Mouse (Mus musculus): ENCODE data around the gene Mrpl17. TPM values are rescaled to one million over a fixed set of nuclear protein-coding genes. Genes with fewer than 3 reads are reported as not detected.

The Mrpl17 gene
- total and polyA plus RNA-seq, 2 experiments from 2014 or later, result 18.6 to 173 TPM

DNA sequence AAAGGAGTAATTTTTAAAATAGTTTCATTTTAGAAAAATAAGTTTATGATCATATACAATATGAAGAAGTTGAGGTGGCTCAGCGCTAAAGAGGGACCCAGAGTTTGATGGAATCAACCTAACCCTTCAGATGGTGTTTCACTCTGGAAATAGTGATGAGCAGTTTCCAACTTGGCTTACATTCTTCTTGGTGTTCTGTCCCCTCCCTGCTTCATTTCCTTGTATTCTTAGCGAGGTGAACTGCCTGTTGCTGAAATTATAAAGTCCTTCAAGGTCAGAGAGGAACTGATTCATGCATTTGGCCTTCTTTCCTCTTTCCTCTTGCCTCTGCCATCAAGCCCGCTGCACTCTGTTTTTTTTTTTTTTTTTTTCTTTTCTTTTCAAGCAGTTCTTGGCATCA, 1.7 kb upstream of the Mrpl17 start:
- no peak for TF ChIP-seq CTCF (IDR thresholded peaks at IDR 0.05)
- ATAC-seq (ENCODE audit: low FRiP score), result no peak
- Histone ChIP-seq H3K4me3 (ENCODE audit: low read depth, low read length) (no peak overlapping the region), H3K36me3 (ENCODE audit: insufficient read depth, low read length) (peaks cover 4% of the 10 kb centered on the region; the same call in 1 of the 2 replicates), H3K27me3 (ENCODE audit: insufficient read depth, low read length) (no peaks in the 10 kb centered on the region), H3K4me1 (ENCODE audit: insufficient read depth, low read length) (peaks cover 6% of the 10 kb centered on the region), H3K27ac (ENCODE audit: low read depth, low read length) (no peak overlapping the region), H3K4me2 (ENCODE audit: low read depth, low read length, poor library complexity, severe bottlenecking) (no peak overlapping the region), H3K9ac (replicated peaks; ENCODE audit: low read length, poor library complexity, severe bottlenecking) (no peak overlapping the region), H3K9me3 (ENCODE audit: low read length) (no peaks in the 10 kb centered on the region)
- no peak for DNase-seq (ENCODE audit: low spot score)
- WGBS, result 83% methylated on average over 3 of the region's 3 CpGs

DNA sequence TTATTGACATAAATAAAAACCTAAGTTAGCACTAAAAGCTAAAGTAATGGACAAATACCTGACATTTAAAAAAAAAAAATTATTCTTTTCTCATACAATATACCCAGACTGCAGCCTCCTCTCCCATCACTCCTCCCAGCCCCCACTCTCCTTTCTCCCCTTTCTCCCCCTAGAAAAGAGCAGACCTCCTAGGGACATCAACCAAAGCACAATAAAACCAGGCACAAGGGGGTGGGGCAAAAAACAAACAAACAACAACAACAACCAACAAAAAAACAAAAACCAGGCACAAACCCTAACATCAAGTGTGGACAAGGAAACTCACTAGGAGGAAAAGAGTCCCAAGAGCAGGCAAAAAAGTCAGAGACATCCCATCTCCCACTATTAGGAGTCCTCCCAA, 617 bp upstream of the Mrpl17 start:
- peaks cover 6% of the 10 kb centered on the region for H3K4me1 ChIP-seq (ENCODE audit: insufficient read depth, low read length)
- no peak overlapping the region for H3K9ac ChIP-seq (replicated peaks; ENCODE audit: low read length, poor library complexity, severe bottlenecking)
- H3K4me3 ChIP-seq (ENCODE audit: low read depth, low read length), result no peak overlapping the region
- TF ChIP-seq CTCF (IDR thresholded peaks at IDR 0.05), result no peak
- H3K36me3 ChIP-seq (ENCODE audit: insufficient read depth, low read length), result peaks cover 4% of the 10 kb centered on the region; the same call in 1 of the 2 replicates
- no peak overlapping the region for H3K27ac ChIP-seq (ENCODE audit: low read depth, low read length)
- H3K4me2 ChIP-seq (ENCODE audit: low read depth, low read length, poor library complexity, severe bottlenecking), result no peak overlapping the region
- H3K9me3 ChIP-seq (ENCODE audit: low read length), result no peaks in the 10 kb centered on the region
- DNase-seq (ENCODE audit: low spot score) (no peak), ATAC-seq (ENCODE audit: low FRiP score) (peak; percentile 2; the same call in 1 of the 2 replicates)
- H3K27me3 ChIP-seq (ENCODE audit: insufficient read depth, low read length), result no peaks in the 10 kb centered on the region

DNA sequence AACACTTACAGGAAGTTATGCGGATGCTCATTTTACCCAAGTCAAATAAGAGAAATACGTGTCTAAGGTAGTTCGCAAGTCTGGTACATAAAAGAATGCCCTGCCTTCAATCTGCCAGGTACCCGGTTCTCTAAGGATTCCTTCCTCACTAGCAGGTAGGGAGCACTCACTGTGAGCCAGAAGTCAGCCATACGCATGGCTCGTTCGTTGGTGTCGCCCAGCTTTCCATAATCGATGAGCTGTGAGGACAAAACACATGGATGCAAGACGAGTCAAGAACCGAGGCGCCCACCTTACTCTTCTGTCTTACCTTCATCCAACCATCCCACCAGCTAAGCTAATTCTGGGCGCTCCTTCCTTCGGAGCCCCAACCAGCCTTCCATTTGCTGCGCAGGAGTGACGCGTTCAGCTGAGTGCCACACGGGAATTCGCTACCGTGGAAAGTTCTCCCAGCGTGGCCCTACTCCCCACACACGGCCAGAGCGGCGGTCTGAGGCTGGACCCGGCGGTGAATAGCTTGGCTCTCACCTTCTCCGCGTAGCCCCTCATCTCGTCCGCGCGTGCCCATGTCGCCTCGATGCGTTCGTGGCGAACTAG, 521 bp downstream of the Mrpl17 start:
- H3K27ac ChIP-seq (ENCODE audit: low read depth, low read length), result peak overlapping the region; percentile 86
- no peaks in the 10 kb centered on the region for H3K9me3 ChIP-seq (ENCODE audit: low read length)
- H3K4me1 ChIP-seq (ENCODE audit: insufficient read depth, low read length), result peaks cover 6% of the 10 kb centered on the region
- no peak for TF ChIP-seq CTCF (IDR thresholded peaks at IDR 0.05)
- no peaks in the 10 kb centered on the region for H3K27me3 ChIP-seq (ENCODE audit: insufficient read depth, low read length)
- ATAC-seq (ENCODE audit: low FRiP score) (peak; percentile 72), DNase-seq (ENCODE audit: low spot score) (peak; percentile 44)
- H3K4me2 ChIP-seq (ENCODE audit: low read depth, low read length, poor library complexity, severe bottlenecking), result peak overlapping the region; percentile 71
- peaks cover 4% of the 10 kb centered on the region; the same call in 1 of the 2 replicates for H3K36me3 ChIP-seq (ENCODE audit: insufficient read depth, low read length)
- H3K4me3 ChIP-seq (ENCODE audit: low read depth, low read length), result peak overlapping the region; percentile 80
- H3K9ac ChIP-seq (replicated peaks; ENCODE audit: low read length, poor library complexity, severe bottlenecking), result peak overlapping the region; percentile 83
- 5% methylated on average over 37 of the region's 37 CpGs for WGBS

DNA sequence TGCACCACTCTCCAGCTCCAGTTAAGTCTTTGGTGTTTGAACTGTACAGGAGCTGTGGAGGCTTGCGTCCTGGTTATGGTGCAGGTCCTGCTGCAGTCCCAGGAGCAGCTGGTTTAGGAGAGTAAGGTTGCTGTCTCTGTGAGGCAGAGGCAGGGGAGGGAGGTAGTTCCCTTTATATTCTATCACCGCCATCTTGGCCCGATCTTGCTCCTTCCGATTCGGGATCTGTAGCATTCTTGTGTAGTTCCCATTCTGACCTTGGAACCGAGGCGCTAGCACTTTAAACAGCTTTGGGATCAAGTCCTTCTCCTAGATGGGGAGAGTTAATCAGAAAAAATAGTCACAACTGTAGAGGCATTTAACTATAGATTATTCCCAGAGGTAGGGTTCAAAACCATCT, 1.1 kb downstream of the Mrpl17 start:
- peak overlapping the region; percentile 71 for H3K4me2 ChIP-seq (ENCODE audit: low read depth, low read length, poor library complexity, severe bottlenecking)
- WGBS, result 83% methylated on average over 7 of the region's 7 CpGs
- TF ChIP-seq CTCF (IDR thresholded peaks at IDR 0.05), result no peak
- peaks cover 6% of the 10 kb centered on the region for H3K4me1 ChIP-seq (ENCODE audit: insufficient read depth, low read length)
- H3K27me3 ChIP-seq (ENCODE audit: insufficient read depth, low read length), result no peaks in the 10 kb centered on the region
- peak overlapping the region; percentile 83 for H3K9ac ChIP-seq (replicated peaks; ENCODE audit: low read length, poor library complexity, severe bottlenecking)
- H3K36me3 ChIP-seq (ENCODE audit: insufficient read depth, low read length), result peaks cover 4% of the 10 kb centered on the region; the same call in 1 of the 2 replicates
- peak overlapping the region; percentile 80 for H3K4me3 ChIP-seq (ENCODE audit: low read depth, low read length)
- ATAC-seq (ENCODE audit: low FRiP score), result no peak
- H3K27ac ChIP-seq (ENCODE audit: low read depth, low read length), result peak overlapping the region; percentile 86; the same call in 1 of the 2 replicates
- no peak for DNase-seq (ENCODE audit: low spot score)
- H3K9me3 ChIP-seq (ENCODE audit: low read length), result no peaks in the 10 kb centered on the region

DNA sequence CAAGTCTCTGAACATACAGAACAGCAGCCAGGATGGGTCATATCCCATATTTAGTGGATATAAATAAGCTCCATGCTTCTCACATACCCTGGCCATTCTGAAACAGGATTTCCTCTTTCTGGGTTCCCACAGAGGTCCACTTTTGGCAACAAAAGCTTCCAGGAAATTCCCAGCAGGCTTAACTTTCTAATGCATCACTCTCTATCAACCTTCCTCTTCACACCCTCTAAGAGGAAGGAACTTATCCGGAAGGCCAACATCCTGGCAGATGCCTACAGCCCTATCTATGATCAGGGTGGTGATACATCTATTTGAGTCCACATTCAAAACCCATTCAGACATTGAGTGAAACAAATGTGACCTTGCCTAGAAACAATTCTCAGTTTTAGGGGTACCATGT, 2.5 kb downstream of the Mrpl17 start:
- no peak overlapping the region for H3K4me3 ChIP-seq (ENCODE audit: low read depth, low read length)
- H3K4me2 ChIP-seq (ENCODE audit: low read depth, low read length, poor library complexity, severe bottlenecking), result no peak overlapping the region
- 90% methylated on average over 1 of the region's 1 CpGs for WGBS
- ATAC-seq (ENCODE audit: low FRiP score) (no peak), DNase-seq (ENCODE audit: low spot score) (no peak)
- no peak for TF ChIP-seq CTCF (IDR thresholded peaks at IDR 0.05)
- no peak overlapping the region for H3K9ac ChIP-seq (replicated peaks; ENCODE audit: low read length, poor library complexity, severe bottlenecking)
- no peaks in the 10 kb centered on the region for H3K27me3 ChIP-seq (ENCODE audit: insufficient read depth, low read length)
- peaks cover 4% of the 10 kb centered on the region; the same call in 1 of the 2 replicates for H3K36me3 ChIP-seq (ENCODE audit: insufficient read depth, low read length)
- no peaks in the 10 kb centered on the region for H3K9me3 ChIP-seq (ENCODE audit: low read length)
- H3K4me1 ChIP-seq (ENCODE audit: insufficient read depth, low read length), result peaks cover 6% of the 10 kb centered on the region
- no peak overlapping the region for H3K27ac ChIP-seq (ENCODE audit: low read depth, low read length)

DNA sequence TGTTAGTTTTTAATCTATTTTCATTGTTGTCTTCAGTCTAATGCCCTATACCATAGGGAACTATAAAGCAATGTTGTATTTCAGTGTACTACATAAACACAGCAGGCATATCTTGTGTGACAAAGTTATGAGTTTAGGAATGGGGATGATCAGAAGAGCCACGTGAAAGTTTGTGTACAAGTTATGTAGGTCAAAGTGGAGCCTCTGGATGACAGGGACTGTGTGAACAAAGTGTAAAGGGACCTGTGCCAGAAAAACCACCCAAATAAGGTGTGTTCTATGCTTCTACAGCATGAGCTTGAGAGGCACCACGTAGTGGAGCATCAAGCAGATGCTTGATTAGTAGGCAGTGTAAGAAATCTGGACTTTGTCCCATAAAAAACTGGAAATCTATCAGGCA, 4.2 kb downstream of the Mrpl17 start:
- Histone ChIP-seq H3K36me3 (ENCODE audit: insufficient read depth, low read length) (peaks cover 4% of the 10 kb centered on the region; the same call in 1 of the 2 replicates), H3K27ac (ENCODE audit: low read depth, low read length) (no peak overlapping the region), H3K4me1 (ENCODE audit: insufficient read depth, low read length) (peaks cover 6% of the 10 kb centered on the region), H3K9ac (replicated peaks; ENCODE audit: low read length, poor library complexity, severe bottlenecking) (no peak overlapping the region), H3K4me3 (ENCODE audit: low read depth, low read length) (no peak overlapping the region), H3K27me3 (ENCODE audit: insufficient read depth, low read length) (no peaks in the 10 kb centered on the region), H3K4me2 (ENCODE audit: low read depth, low read length, poor library complexity, severe bottlenecking) (no peak overlapping the region), H3K9me3 (ENCODE audit: low read length) (no peaks in the 10 kb centered on the region)
- WGBS, result 79% methylated on average over 2 of the region's 2 CpGs
- DNase-seq (ENCODE audit: low spot score) (no peak), ATAC-seq (ENCODE audit: low FRiP score) (no peak)
- no peak for TF ChIP-seq CTCF (IDR thresholded peaks at IDR 0.05)

All from midbrain, postnatal 0 days (tissue).